Mouse (Mus musculus) G1E (cell line): ENCODE measurements around the gene Il16. TPM values are rescaled to one million over a fixed set of nuclear protein-coding genes. Genes with fewer than 3 reads are reported as not detected.

Source experiments
- ATAC-seq: 2 replicates; pipeline ENCODE4 v1.8.0; 2016; ENCODE audit warnings: mild to moderate bottlenecking; ENCODE audit not compliant: insufficient number of reproducible peaks, poor library complexity, low FRiP score, severe bottlenecking; ENCODE audit errors: extremely low read depth
- DNase-seq: peaks from one replicate; pipeline ENCODE4 v3.0.0; 2012; ENCODE audit warnings: low spot score
- H3K27me3 ChIP-seq: 2 replicates; pipeline ENCODE4 v1.6.1; 2012; ENCODE audit warnings: mild to moderate bottlenecking, low read length, inconsistent platforms; ENCODE audit not compliant: insufficient read depth
- H3K36me3 ChIP-seq: replicated peaks from 2 replicates; pipeline ENCODE3; 2012; ENCODE audit warnings: mild to moderate bottlenecking, inconsistent platforms
- H3K4me1 ChIP-seq: 2 replicates; pipeline ENCODE4 v1.6.1; 2012; ENCODE audit warnings: low read depth, low read length, inconsistent platforms, mixed read lengths; ENCODE audit not compliant: insufficient read depth
- H3K4me3 ChIP-seq: 2 replicates; pipeline ENCODE4 v1.5.1; 2012; ENCODE audit warnings: low read depth, mild to moderate bottlenecking, inconsistent platforms, low read length, moderate library complexity, mixed read lengths
- H3K9me3 ChIP-seq: replicated peaks from 2 replicates; pipeline ENCODE4 v1.6.1; 2012; ENCODE audit warnings: inconsistent platforms
- CTCF ChIP-seq: IDR thresholded peaks from 2 replicates; pipeline ENCODE4 v1.5.1; 2012; ENCODE audit warnings: low read depth, low read length, inconsistent platforms, mixed read lengths
- GATA1 ChIP-seq: IDR thresholded peaks from 2 replicates; pipeline ENCODE4 v1.6.1; 2012; ENCODE audit warnings: borderline replicate concordance, low read length, inconsistent platforms, mixed read lengths
- GATA2 ChIP-seq: IDR thresholded peaks from 2 replicates; pipeline ENCODE4 v1.6.1; 2012; ENCODE audit warnings: low read depth, low read length, inconsistent platforms, borderline replicate concordance
- POLR2AphosphoS5 ChIP-seq: IDR thresholded peaks from 2 replicates; pipeline ENCODE4 v1.6.1; 2012; ENCODE audit warnings: low read depth, low read length, inconsistent platforms; ENCODE audit not compliant: insufficient replicate concordance
- TAL1 ChIP-seq: conservative IDR thresholded peaks from 2 replicates; pipeline ENCODE4 v1.6.1; 2012; ENCODE audit warnings: low read depth, low read length, inconsistent platforms, mixed read lengths
- polyA plus RNA-seq: library from polyadenylated mRNA; stranded (reverse); fragments of >175 nt; gene quantifications from 2 replicates; pipeline ENCODE4 v1.2.3, GENCODE M21; 2012
- total RNA-seq, 2 experiments: library from RNA; stranded (forward) in 1 of 2; stranded (reverse) in 1 of 2; fragments of 200-1000 nt in 1 of 2; fragments of >200 nt in 1 of 2; fragmentation: Nextera tagmentation in 1 of 2; gene quantifications; 2 replicates each; pipeline ENCODE4 v1.2.3; 2014 to 2017

Il16 gene
- total and polyA plus RNA-seq, 3 experiments = 0.02 to 1.1 TPM; not detected in 1

GRCm38 (mm10) chr7:83737914-83738490 lies 7.5 kb downstream of the Il16 start:
- no peak overlapping the region for H3K4me3 ChIP-seq
- DNase-seq = no peak
- no peaks in the 10 kb centered on the region for H3K4me1 ChIP-seq
- H3K9me3 ChIP-seq = no peaks in the 10 kb centered on the region
- no peaks in the 10 kb centered on the region for H3K36me3 ChIP-seq
- H3K27me3 ChIP-seq = no peaks in the 10 kb centered on the region; the same call in none of the 2 replicates
- TF ChIP-seq GATA1 = no peak
- TF ChIP-seq CTCF = no peak
- TF ChIP-seq TAL1 = no peak
- TF ChIP-seq GATA2 = no peak
- TF ChIP-seq POLR2AphosphoS5 = no peak
- ATAC-seq = no peak

- Histone ChIP-seq H3K36me3 (no peaks in the 10 kb centered on the region), H3K4me1 (no peaks in the 10 kb centered on the region), H3K27me3 (peaks cover 5% of the 10 kb centered on the region), H3K9me3 (no peaks in the 10 kb centered on the region), H3K4me3 (no peak overlapping the region)
- ATAC-seq (no peak), DNase-seq (no peak)
- TF ChIP-seq GATA2 = no peak
- TF ChIP-seq POLR2AphosphoS5 = no peak
- TF ChIP-seq GATA1 = no peak
- TF ChIP-seq CTCF = no peak
- TF ChIP-seq TAL1 = no peak
These were observed 9.0 kb downstream of the Il16 start for GRCm38 (mm10) chr7:83736341-83737115.

GRCm38 (mm10) chr7:83735108-83735781 lies 10.3 kb downstream of the Il16 start:
- DNase-seq = no peak
- ATAC-seq = no peak
- peaks cover 5% of the 10 kb centered on the region for H3K27me3 ChIP-seq
- H3K4me1 ChIP-seq = no peaks in the 10 kb centered on the region
- H3K4me3 ChIP-seq = no peak overlapping the region
- no peaks in the 10 kb centered on the region for H3K36me3 ChIP-seq
- no peaks in the 10 kb centered on the region for H3K9me3 ChIP-seq
- no peak for TF ChIP-seq CTCF
- TF ChIP-seq GATA1 = no peak
- no peak for TF ChIP-seq TAL1

- Histone ChIP-seq H3K27me3 (peaks cover 5% of the 10 kb centered on the region), H3K36me3 (no peaks in the 10 kb centered on the region), H3K4me3 (no peak overlapping the region), H3K9me3 (no peaks in the 10 kb centered on the region), H3K4me1 (no peaks in the 10 kb centered on the region)
- ATAC-seq (no peak), DNase-seq (no peak)
- TF ChIP-seq TAL1 (no peak), CTCF (no peak), GATA1 (no peak), GATA2 (no peak), POLR2AphosphoS5 (no peak)
These were observed 10.8 kb downstream of the Il16 start for GRCm38 (mm10) chr7:83734671-83735082.

GRCm38 (mm10) chr7:83734246-83734645 lies 11.3 kb downstream of the Il16 start:
- H3K4me3 ChIP-seq = no peak overlapping the region
- H3K27me3 ChIP-seq = peaks cover 5% of the 10 kb centered on the region
- TF ChIP-seq POLR2AphosphoS5 (no peak), TAL1 (no peak), CTCF (no peak), GATA2 (no peak), GATA1 (no peak)
- DNase-seq (no peak), ATAC-seq (no peak)
- H3K9me3 ChIP-seq = no peaks in the 10 kb centered on the region
- H3K4me1 ChIP-seq = no peaks in the 10 kb centered on the region
- H3K36me3 ChIP-seq = no peaks in the 10 kb centered on the region

GRCm38 (mm10) chr7:83732781-83733180 lies 12.7 kb downstream of the Il16 start:
- Histone ChIP-seq H3K36me3 (no peaks in the 10 kb centered on the region), H3K4me1 (no peaks in the 10 kb centered on the region), H3K9me3 (no peaks in the 10 kb centered on the region), H3K4me3 (no peak overlapping the region), H3K27me3 (peaks cover 5% of the 10 kb centered on the region)
- DNase-seq = no peak
- TF ChIP-seq POLR2AphosphoS5 (no peak), CTCF (no peak), GATA1 (no peak), TAL1 (no peak), GATA2 (no peak)
- no peak for ATAC-seq
